Mouse (Mus musculus): ENCODE data around the gene Rapgef4.

Rapgef4 gene

DNA sequence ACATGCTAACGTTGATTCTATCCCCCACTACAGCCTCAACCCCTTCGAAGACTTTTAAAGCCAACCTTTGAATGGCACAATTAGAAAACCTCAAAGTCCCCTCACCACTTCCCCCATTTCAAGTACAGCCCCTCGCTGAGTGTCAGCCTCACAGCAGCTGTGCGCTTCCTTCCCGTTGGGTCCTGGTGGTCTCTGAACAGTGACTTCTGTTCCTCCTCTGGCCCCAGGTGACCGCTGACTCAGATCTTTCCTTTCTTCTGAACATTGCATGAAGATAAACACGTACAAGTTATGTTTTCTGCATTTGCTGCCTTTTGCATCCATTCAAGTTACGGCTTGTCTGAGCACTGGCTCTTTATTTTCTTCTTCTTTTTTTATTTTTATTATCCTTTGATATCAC is 98.1 kb downstream of the Rapgef4 start:
- no peak for DNase-seq

DNA sequence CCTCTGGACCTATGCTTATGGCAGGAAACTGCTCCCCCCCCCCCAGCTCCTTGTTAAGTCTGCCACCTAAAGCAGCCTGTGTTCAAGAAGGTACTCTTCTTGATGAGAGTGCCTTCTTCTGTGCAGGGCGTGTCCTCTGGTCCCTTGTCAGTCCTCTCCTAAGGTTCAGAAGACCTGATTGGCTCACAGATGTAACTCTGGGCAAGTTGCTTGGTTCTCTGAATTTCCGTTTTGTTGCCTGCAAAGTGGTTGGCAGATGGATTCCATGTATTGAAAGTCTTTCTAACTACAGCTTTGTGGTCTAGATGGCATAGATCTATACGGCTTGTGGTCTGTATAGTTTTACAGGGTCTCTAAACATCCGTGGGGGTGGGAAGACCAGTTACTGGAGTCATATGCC is 101.8 kb downstream of the Rapgef4 start:
- no peak for DNase-seq

DNA sequence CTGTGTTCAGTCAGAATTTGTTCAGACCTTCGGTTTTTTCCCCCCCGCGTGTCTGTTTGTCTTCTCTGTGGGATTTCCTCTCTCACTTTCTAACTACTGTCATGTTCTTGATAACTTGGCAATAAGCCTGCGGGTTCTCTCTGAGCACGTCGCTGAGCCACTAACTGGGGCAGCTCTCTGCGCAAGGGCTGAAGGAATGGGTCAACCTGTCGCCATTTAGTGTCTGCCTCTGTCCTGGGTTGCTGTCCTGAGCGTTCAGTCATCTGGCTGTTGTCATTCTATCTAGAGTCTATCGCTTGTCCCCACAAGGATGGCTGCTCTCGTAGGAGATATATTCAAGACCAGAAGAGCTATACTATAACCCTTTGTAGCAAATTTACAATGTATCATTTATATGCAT is 107.8 kb downstream of the Rapgef4 start:
- DNase-seq = no peak

DNA sequence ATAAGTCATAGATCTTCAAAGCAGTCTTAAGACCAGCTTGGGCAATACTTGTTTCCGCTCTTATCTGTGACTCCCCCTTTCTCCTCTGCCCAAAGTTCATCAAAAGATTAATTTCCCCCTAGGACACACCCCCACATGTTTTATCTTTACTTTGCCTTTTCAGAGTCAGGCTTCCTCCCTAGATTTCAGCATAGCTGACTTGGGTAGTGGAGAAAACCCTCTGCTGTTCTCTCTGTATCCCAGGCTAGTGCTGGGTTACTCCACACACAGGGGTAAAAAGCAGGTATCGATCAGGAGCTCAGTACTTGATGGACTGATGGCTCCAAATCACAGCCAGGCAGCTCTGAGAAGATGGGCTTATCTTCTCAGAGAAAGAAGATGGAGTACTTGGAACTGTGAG is 109.0 kb downstream of the Rapgef4 start:
- DNase-seq = no peak

DNA sequence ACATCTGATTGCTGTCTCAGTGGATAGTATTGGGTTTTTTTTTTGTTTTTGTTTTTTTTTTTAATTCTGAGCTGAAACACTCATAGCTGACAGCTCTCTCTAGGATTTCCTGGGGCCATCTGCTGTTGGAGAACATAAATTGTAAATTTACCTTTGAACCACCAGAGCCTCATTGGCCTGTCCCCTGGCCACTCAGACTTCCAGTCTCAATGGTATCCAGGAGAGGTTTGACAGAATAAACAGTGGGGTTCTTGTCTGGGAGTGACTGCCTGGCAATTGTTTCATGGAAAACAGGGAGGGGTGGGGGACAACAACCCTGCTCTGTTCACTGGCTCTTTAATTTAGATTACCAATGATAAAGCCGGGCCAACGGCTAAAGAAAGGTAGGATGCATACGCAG is 111.0 kb downstream of the Rapgef4 start:
- DNase-seq = no peak

DNA sequence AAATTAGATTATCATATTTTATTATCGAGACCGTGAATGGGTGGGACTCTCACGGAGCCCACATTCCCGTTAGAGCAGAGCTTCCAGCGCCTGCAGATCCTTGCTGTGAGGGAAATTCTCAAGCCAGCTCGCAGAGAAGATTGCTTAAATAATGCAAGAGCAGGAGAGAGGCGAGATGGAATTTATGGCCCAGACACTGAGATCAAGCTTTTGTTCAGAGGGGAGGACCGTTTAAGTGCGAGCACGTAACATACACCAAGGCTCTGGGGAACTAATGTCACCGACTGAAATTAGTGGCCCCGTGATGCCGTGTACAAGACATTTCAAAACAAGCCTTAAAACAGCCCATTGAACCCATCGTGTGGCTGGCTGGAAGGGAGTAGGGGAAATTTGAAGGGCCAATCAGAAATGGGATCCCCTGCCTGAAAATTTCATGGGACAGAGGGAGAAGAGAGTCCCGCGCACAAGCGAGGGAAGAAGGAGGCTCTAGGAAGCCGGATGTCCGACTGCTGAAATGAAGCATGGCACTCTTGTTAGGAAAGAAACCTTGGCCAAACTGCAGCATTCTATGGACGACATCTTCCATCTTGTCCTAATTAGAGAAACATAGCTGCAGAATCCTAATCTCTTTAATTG is 112.5 kb downstream of the Rapgef4 start:
- no peak for DNase-seq

DNA sequence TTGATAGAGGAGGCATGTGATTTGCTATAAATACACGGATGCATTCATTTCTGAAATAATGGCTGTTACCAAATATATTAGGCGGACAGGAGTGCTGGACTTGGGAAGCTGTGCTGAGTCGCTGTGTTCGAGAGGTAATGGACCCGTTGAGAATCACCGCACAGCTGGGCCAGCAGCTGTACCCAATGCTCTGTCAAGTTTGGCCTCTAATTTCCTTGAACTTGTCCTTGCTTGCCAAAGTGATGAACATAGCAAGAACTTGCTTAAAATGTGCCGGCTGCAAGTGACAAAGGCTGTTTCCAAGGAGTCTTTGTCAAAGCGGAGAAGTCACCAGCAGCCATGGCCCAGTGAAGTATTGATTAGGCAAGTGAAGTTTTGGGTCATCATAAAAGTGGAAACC is 113.0 kb downstream of the Rapgef4 start:
- no peak for DNase-seq

DNA sequence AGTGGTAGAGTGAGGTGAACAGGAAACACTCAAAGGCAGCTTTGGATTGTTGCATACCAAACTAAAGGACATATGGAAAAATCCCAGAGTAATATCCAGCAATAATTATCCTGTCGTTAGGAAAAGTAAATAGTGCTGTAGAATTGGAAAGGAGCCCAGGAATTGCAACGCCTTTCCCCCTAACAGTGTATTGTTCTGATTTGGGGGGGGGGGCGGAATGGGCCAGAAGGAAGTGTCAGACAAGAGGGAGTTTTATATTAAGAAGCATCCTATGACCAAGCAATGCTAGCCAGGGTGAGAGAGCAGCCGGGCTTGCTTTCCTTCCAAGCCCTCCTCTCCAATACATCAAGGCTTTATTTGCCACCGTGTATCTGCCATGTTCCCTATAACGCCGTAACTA is 113.4 kb downstream of the Rapgef4 start:
- no peak for DNase-seq

DNA sequence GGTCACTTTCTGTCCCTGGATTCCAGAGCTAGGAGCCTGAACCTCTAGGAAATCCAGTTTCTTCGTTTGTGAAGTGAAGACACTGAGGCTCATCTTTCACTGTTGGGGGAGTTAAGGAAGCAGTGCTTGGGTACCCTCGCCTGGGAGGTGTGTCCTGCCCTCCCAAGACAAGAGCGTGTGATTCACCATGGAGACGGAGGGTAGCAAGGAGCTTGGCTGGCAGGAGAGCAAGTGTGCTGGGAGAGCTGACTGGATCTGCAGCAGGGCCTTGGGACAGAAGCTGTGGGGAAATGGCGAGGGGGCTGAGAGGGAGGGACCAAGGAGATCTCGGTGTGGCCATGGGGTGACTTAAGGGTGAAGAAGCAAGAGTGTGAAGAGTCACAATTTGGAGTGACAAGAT is 114.0 kb downstream of the Rapgef4 start:
- no peak for DNase-seq

DNA sequence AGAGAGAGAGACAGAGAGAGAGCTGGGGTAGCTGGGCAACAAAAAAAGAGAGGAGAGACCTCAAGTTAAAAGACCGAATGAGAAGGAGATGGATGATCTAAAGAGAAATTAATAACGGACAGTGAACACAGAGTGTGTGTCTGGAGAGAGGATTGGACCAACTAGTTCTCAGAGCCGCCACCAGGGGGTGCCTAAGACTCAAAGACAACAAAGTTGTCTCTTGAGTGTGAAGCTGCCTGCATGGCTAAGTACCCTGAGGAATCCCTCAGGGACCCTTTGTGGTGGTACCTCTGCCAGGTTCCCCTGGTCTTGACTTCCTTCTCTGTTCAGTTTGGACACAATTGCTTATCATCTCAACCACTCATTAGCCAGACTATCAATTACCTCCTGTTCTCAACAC is 115.3 kb downstream of the Rapgef4 start:
- DNase-seq = peak in 1 of 2 experiments; percentile 24

DNA sequence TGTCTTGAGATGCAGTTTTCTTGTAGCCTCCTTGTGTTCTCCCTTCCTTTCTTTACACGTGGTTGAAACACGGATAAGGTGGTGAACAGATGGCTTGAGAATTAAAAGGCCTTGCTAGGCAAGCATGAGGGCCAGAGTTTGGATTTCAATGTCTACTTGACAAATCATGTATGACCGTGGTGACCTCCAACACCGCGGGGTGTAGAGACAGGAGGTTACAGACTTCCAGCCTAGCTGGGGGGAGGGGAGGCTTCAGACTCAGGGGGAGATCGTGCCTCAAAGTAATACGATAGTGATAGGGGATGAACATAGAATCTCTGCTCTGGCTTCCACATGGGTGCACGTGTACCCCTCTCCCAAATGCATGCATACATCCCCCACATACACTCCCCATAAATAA is 117.3 kb downstream of the Rapgef4 start:
- DNase-seq = no peak

DNA sequence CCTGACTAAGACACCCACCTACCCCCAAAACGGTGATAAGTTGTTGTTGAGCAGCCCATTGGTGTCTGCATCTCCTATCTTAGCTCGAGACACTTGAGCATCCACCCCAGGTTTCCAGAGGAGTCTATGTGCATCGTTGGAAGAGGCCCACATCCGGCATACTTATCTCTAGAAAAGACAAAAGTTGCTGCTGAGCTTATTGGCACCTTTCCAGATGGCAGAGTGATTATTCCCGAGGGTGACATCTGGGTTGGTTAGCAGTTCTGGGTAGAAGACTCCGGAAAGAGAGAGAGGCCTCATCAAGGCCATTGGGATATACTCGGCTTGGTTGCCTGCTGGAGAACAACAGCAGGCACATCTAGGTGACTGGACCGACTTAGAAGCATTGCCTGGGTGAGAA is 123.6 kb downstream of the Rapgef4 start:
- no peak for DNase-seq

DNA sequence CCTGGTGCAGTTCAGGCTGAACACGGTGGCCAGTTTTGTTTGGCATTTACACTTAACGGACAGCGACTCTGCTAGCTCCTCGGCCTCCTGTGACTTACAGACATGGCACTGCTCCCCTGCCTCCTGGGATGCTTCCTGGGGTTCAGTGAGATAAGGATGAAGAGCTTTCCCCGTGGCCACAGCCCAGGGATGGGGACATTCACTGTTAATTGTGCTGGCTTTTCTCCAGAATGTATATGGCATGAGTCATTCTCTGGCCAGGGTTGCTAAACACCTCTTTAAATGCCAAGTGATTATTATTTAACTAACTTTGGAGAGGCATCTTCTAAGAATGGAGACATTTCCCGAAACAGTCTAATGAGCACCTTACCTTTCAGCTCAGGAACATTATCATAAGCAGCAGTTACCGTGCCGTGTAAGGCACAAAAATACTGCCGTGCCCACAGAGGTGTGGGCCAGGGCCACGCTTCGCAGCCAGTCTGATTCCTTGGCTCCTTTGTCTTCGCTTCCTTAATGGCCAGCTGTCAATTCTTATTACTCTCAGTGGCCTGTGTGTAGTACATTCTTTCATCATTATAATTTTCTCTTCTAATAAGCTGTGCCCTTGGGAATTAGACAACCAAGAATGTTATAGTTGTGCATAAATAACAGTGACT is 126.6 kb downstream of the Rapgef4 start:
- peak; percentile 19 to 38 for DNase-seq

DNA sequence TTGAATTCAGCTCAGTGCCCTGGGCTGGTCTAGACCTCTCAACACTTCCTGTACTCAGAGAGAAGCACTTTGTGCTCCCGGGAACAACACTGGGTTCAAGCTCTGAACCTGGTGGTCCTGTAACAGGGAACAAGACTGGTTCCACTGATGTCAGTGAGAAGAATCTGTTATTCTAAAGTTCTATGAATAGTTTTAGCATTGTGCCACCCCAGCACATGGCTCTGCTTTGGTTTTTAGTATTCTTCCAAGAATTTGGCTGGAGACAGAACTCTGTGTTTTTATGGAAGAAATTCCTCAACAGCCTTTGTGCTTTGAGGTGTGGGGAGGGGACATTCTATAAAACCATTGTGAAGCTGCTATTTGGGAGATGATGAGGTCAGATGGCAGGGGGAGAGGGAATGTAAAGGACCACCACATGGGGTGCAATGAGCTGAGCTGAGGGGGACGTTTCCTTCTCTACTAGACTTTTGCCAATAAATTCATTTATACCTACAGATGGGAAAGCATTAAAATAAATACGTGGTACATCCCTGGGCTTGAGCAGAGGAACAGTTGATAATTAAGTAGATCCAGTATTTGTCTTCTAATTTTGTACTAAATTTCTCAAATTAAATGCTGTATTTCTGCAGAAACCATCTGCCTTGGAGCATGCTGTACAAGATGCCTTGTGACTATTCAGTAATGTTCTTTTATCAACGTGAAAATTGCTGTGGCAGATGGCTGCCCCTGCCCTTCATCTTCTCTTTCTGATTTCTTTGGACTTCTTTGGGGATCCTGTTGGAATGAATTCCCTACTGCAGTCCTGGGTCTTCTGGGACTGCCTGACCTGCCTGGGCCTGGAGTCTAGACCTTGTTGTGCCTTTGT is 127.6 kb downstream of the Rapgef4 start:
- DNase-seq = no peak

DNA sequence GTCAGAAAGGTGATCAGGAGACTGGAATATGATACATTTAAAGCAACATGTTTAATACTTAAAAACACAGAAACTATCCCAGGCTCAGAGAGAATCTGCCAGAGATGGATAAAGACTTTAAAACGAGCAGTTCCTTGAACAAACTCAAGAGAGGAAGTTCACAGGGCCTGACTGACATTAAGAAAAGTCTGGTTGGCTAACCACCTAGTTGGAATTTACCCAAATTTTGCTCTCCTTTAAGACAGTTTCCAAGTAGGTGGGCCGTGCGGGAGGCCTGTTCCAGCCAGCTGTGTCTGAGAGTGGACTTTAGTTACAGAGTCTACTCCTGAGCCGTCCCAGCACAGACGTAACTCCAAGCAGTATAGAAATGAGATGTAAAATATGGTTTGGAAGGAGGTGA is 129.4 kb downstream of the Rapgef4 start:
- DNase-seq = no peak

DNA sequence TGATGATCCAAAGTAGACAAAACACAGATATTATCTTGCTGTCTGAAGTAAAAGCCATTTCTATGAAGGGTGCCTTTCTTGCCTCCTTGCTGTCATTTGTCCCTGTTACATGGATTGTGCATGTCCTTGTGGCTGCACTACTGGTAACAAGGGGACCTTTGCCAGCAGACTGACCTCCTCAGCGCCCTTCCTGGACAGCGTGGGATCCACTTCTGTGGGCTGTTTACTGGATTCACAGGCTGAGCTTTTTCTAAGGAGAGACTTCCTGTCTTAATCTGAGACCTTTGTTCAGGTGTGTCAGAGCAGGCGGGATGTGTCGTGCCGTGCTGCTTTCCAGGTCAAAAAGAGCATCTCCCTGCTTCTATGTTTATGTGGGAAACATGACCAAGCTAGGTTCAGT is 132.7 kb downstream of the Rapgef4 start:
- DNase-seq = no peak

DNA sequence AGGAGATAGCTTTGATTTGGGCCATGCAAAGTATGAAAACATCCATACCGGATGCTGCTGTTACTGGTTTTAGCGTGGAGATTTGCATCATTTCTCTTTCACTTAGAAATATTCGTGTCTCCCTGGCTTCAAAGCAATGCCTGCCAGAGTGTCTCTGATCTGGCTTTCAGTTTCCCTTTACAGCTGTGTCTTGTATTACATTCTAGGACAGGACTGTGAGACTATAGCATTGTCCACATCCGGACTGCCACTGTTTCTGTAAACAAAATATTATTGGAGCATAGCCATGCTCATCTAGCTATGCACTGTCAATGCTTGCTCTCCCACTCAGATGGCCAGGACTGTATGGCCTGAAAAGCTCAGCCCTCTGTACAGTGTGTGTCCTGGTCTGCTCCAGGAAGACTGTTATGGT is 133.1 kb downstream of the Rapgef4 start:
- no peak for DNase-seq

DNA sequence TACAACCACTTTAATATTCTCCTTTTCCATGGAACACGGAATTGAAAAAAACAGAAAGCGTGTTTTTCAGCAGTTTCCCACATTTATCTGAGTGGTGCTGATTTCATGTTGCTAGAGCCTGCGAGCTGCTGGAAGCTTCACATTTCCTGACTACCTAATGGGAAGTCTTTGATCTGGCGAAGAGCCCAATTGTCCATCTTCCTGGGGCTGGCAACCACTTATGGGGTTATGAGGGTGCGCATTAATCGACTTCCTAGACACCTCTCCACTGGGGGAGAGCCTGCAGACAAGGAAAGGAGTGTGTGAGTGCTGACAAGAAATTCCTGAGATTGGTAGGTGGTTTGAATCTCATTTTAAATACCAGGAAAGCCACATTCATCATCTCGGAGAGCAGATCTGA is 135.1 kb downstream of the Rapgef4 start:
- peak; percentile 33 to 45 for DNase-seq

DNA sequence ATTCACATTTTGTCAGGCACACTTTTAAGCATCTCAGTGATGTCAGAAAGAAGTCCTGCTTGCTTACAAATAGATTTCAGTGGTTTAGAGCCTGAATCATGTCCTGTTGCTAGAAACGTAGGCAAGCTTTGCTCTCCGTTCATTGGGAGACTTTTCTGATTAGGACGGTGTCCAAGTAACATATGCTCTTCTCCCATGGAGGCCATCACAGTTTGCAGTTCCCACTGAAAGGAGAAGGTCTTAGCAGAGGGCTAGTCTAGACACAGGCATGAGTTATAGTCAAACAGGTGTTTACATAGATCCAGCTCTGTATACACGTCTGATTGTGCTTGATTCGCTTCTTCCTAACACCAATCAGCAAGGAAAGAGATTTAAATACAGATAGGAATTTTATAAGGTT is 135.7 kb downstream of the Rapgef4 start:
- peak in 1 of 2 experiments; percentile 56 for DNase-seq

DNA sequence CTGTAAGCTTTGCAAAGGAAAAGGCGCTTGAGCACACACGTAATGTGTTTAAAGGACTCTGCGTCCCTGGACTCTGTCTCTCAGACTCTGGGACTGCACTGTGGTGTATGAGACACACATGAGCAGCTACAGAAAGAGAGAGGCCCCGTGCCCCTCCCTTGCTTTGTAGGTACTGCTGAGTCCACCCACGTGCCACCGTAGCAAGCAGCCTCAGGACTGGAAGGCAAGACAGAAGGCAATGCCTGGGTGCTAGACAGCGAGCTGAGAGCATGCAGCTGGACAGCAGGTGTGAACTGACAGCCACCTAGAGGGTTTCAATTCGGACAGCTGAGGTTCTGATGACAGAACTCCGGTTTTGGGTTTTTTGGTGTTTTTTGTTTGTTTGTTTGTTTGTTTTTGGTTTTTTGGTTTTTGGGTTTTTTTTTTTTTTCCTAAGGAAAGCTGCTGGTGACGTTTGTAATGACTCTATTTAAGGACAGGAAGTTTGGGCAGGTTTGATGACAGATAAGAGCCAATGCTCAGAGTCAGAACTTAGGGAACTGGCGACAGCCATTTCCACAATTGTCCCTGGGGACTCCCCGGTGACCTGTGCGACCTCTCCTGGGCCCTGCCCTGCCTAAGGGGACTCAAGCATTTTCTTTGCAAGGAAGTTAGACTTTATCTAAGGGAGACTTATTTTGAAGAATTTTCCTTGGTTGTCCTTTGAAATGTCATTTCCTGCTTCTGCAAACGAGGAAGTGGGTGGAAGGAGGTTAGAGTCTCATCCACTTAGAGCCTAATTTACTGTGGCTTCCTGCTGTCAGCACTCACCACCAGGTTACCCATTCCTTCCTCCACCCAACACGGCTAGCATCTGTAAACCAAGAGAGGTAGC is 136.3 kb downstream of the Rapgef4 start:
- DNase-seq = no peak

DNA sequence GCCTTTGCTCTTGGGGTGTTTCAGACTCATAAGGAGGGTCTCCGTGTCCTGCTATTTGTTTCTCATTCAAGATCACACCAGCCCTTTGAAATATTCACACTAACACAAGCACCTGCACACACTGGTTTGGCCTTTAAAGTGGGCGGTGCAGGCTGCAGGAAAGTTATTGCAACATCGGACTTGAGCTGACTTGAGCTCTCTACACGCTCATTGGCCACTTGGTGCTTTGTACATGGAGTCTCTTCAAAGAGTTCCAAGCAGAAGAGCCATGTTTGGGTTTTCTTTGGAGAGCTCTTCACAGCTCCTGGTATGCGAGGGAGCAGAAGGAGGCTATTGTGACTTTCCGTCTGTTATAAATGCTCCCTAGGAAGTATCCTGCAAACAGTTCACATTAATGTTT is 139.2 kb downstream of the Rapgef4 start:
- no peak for DNase-seq

DNA sequence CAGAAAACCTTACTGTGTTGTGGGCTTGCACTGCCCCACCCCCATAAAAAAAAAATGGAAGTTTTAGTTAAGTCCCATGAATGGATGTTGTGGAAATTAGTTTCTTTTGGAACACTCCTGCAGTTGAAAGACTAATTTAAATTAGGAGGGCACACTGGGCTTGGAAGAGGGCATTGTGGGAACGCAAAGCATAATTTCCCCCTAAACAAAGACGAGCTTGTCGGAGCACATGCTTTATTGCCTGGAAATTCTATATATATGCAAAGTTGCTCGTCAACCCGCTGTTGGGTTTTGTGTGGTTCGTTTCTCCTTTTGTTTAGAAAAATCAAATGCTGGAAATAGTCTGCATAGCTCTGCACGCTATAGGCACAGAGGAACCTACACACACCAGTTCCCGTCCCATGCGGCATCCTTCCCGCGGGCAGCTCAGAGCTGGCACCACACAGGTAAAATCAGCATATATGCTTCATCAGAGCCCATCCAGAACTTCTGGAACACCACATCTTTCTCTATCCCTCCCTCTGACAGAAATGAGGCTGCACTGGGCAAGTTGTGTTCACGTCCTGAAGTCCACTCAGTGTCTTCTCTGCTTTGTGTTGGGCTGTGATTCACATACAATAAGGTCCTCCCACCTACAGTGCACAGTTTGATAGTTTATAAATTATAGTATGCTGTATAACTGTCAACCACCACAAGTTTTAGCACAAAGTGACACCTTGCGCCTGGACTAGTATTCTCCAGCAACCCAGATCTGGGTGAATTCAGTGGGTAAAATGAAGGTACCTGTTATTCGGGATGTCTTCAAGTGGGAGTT is 141.6 kb downstream of the Rapgef4 start:
- no peak for DNase-seq

Measured in cerebellum, postnatal 36 days (tissue).